Mouse (Mus musculus) forebrain, embryonic 12.5 days (tissue): Measurements from ENCODE around the gene Dpp7. TPM values are rescaled to one million over a fixed set of nuclear protein-coding genes. Genes with fewer than 3 reads are reported as not detected.

Experiments
- ATAC-seq: fragments of 200-750 bp; cut with Nextera tagmentation; 2 replicates; pipeline ENCODE4 v1.8.0; 2017; ENCODE audit warnings: moderate TSS enrichment; ENCODE audit not compliant: low FRiP score
- H3K27ac ChIP-seq: fragments of 300-500 bp; sonication (generic); 2 replicates; pipeline ENCODE4 v1.5.1; 2016; ENCODE audit warnings: mild to moderate bottlenecking
- H3K27me3 ChIP-seq: fragments of 300-500 bp; sonication (generic); 2 replicates; pipeline ENCODE4 v1.6.1; 2016; ENCODE audit warnings: mild to moderate bottlenecking
- H3K36me3 ChIP-seq: fragments of 300-500 bp; sonication (generic); replicated peaks from 2 replicates; pipeline ENCODE4 v1.6.1; 2016; ENCODE audit warnings: mild to moderate bottlenecking
- H3K4me1 ChIP-seq: fragments of 300-500 bp; sonication (generic); 2 replicates; pipeline ENCODE4 v1.6.1; 2016
- H3K4me2 ChIP-seq: fragments of 300-500 bp; sonication (generic); 2 replicates; pipeline ENCODE4 v1.6.1; 2016; ENCODE audit warnings: mild to moderate bottlenecking, moderate library complexity
- H3K4me3 ChIP-seq: fragments of 300-500 bp; sonication (generic); replicated peaks from 2 replicates; pipeline ENCODE4 v1.5.1; 2016; ENCODE audit warnings: mild to moderate bottlenecking
- H3K9ac ChIP-seq: fragments of 300-500 bp; sonication (generic); 2 replicates; pipeline ENCODE4 v1.6.1; 2016; ENCODE audit warnings: mild to moderate bottlenecking
- H3K9me3 ChIP-seq: fragments of 300-500 bp; sonication (generic); 2 replicates; pipeline ENCODE4 v1.6.1; 2016
- WGBS: fragments of 180-500 bp; shearing (Covaris S2); methylation state at CpG from one replicate; pipeline ENCODE4 v1.1.7; 2016; 5-methylcytosine and 5-hydroxymethylcytosine counted together
- polyA plus RNA-seq: library from polyadenylated mRNA; unstranded; fragments of >200 nt; fragmentation: Nextera tagmentation; extraction: Ambion mirVana; gene quantifications from 2 replicates; pipeline ENCODE4 v1.2.1, GENCODE M21; 2016

The Dpp7 gene
- polyA plus RNA-seq, 1 experiment from 2014 or later, result 18.0 TPM

DNA sequence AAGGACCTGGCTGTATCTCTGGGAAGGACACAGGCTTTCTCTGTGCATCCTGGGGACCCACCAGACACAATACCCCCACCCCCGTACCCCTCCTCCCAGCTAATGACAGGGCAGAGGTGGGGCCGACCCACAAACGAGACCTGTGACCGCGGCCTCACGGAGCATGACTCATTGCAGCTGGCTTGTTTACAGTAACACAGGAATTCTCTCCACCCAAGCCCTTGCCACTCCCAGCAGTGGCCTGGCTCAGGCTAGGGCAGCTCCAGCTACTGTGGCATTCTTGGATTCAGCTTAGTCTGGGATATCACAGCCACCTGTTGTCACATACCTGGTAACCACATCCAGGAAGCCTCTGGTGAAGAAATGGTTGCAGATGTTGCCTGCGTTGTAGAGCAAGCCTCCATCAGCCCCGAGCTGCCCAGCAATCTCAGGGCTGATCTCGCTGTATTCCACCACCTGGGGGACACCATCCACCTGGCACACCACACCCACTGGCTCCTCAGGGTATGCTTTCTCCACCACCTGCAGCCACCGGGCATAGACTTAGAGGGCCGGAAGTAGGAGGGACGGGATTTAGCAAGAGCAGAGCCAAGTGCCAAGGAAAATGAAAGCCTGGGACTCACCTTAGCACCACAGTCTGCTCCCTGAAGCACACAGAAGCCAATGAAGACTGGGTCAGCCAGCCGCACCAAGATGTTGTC, 7.5 kb upstream of the Dpp7 start:
- peaks cover 11% of the 10 kb centered on the region for H3K4me1 ChIP-seq
- no peak overlapping the region for H3K27ac ChIP-seq
- WGBS, result 66% methylated on average over 13 of the region's 13 CpGs
- H3K4me2 ChIP-seq, result no peak overlapping the region
- H3K36me3 ChIP-seq, result no peaks in the 10 kb centered on the region
- no peak for ATAC-seq
- H3K27me3 ChIP-seq, result peaks cover 52% of the 10 kb centered on the region
- no peak overlapping the region for H3K4me3 ChIP-seq
- H3K9me3 ChIP-seq, result no peaks in the 10 kb centered on the region
- H3K9ac ChIP-seq, result no peak overlapping the region

- Histone ChIP-seq H3K27me3 (peaks cover 22% of the 10 kb centered on the region), H3K36me3 (no peaks in the 10 kb centered on the region), H3K4me3 (no peak overlapping the region), H3K9ac (no peak overlapping the region), H3K9me3 (no peaks in the 10 kb centered on the region), H3K27ac (no peak overlapping the region), H3K4me2 (no peak overlapping the region), H3K4me1 (peaks cover 22% of the 10 kb centered on the region)
- WGBS, result 81% methylated on average over 4 of the region's 4 CpGs
- no peak for ATAC-seq
These were observed 3.7 kb upstream of the Dpp7 start for GRCm38 (mm10) chr2:25359848-25360247.

DNA sequence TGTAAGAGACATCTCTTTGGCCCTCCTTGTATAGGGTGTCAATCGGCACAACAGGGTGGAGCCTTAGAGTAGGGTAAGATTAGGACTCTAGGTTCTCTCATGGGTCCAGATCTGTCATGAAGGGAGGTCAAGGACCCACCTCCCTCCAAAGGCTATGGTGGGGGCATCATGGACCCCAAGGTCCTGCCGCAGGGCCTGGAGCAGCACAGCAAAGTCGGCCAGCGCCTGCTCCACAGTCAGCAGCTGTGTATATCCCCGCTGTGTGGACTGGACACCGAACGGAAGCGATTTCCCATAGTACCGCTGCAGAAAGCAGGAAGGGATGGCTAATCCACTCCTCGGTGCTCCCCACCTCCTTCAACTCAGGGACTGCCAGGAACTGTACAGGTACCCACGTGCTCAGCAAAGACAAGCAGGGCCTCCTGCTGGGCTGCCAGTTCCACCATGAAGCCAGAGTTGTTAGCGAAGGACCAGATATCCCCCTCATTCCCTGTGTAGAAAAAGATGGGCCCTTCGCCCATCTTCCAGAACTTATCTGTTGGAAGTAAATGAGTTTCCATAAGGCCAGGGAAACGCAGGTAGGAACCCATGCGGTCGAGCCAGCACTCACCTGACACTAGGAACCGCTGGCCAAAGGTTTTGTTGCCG, 616 bp downstream of the Dpp7 start:
- 38% methylated on average over 18 of the region's 18 CpGs for WGBS
- H3K36me3 ChIP-seq, result peaks cover 32% of the 10 kb centered on the region
- peak; percentile 4; the same call in 1 of the 2 replicates for ATAC-seq
- no peaks in the 10 kb centered on the region for H3K27me3 ChIP-seq
- H3K9me3 ChIP-seq, result no peaks in the 10 kb centered on the region
- no peak overlapping the region for H3K27ac ChIP-seq
- peaks cover 21% of the 10 kb centered on the region for H3K4me1 ChIP-seq
- H3K4me2 ChIP-seq, result peak overlapping the region; percentile 85
- H3K9ac ChIP-seq, result peak overlapping the region; percentile 62
- peak overlapping the region; percentile 51 for H3K4me3 ChIP-seq

DNA sequence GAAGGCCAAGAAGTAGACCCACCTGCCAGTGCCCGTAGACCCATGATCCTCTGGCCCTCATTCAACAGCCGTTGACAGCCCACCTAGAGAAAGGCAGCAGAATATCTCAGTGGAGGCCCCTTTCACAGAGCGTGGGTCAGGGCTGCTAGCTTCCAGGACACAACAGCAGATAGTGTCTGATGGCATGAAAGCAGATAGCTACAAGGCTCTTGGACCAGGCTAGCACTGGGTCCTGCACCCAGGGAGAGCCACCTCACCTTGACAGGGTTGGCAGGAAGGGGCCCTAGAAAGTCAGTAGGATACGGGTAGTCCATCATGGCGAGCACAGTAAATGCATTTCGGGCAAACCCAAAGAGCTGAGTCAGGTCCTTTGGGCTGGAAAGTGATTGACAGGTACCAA, 1.9 kb downstream of the Dpp7 start:
- H3K27me3 ChIP-seq, result no peaks in the 10 kb centered on the region
- peaks cover 46% of the 10 kb centered on the region for H3K36me3 ChIP-seq
- H3K4me3 ChIP-seq, result no peak overlapping the region
- H3K4me1 ChIP-seq, result peaks cover 21% of the 10 kb centered on the region
- ATAC-seq, result no peak
- H3K9me3 ChIP-seq, result no peaks in the 10 kb centered on the region
- no peak overlapping the region for H3K9ac ChIP-seq
- 86% methylated on average over 6 of the region's 6 CpGs for WGBS
- no peak overlapping the region for H3K27ac ChIP-seq
- no peak overlapping the region for H3K4me2 ChIP-seq

DNA sequence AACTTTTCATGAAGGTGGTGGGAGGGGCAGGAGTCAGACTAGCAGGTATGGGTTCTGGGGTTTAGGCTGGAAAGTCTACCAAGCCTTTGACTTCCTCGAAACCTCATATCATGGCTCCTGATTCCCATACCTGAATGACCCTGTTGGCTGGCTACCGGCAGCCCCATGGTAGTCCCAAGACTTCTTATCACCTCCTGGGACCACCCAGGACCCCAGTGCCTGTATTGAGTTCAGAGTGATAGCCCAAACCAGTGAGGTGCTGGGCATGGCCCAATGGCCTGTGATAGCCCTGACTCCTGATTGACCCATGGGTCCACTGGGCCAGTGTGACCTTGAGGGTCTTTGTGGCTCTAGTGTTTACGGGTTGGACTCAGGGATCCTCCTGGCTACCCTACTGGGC, 5.5 kb downstream of the Dpp7 start:
- peaks cover 10% of the 10 kb centered on the region for H3K4me1 ChIP-seq
- H3K27ac ChIP-seq, result no peak overlapping the region
- H3K4me3 ChIP-seq, result no peak overlapping the region
- peaks cover 79% of the 10 kb centered on the region for H3K36me3 ChIP-seq
- H3K27me3 ChIP-seq, result no peaks in the 10 kb centered on the region
- H3K9me3 ChIP-seq, result no peaks in the 10 kb centered on the region
- WGBS, result 93% methylated on average over 3 of the region's 3 CpGs
- no peak for ATAC-seq
- no peak overlapping the region for H3K9ac ChIP-seq
- no peak overlapping the region for H3K4me2 ChIP-seq

DNA sequence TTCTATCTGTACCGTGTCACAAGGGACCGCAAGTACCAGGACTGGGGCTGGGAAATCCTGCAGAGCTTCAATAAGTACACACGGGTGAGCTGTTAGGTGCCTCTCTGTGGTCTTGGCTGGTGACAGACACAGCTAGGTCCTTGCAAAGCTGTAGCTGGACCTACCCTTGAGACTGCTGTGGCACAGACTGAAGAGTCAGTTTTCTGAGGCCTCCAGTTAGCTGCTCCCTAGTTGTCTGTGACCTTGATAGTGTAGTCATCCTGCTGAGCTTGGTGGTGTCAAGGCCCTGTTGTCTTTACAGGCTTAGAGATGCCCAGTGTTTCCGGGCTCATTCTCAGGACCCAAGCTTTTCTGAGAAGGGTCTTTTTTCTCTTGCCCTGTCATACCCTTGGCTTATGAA, 6.7 kb downstream of the Dpp7 start:
- Histone ChIP-seq H3K9ac (no peak overlapping the region), H3K27ac (no peak overlapping the region), H3K4me3 (no peak overlapping the region), H3K4me2 (no peak overlapping the region), H3K4me1 (no peaks in the 10 kb centered on the region), H3K9me3 (no peaks in the 10 kb centered on the region), H3K36me3 (peaks cover 91% of the 10 kb centered on the region), H3K27me3 (no peaks in the 10 kb centered on the region)
- ATAC-seq, result no peak
- WGBS, result 89% methylated on average over 4 of the region's 4 CpGs

DNA sequence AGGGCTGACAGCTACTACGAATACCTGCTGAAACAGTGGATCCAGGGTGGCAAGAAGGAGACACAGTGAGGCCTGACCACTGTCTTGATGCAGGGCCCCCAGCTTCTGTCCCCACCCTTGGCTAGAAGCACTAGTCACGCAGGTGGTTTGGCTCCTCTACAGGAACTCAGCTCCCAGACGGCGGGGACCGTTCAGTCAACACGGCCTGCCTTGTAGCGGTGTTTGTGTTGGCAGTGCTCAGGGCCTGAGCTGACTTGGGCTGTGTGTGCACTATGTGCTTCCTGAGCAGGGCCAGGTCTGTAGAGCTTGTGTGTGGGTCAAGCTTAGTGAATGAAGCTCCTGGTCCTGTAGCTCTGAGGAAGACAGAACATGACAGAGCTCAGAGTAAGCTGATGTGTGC, 8.0 kb downstream of the Dpp7 start:
- no peak for ATAC-seq
- Histone ChIP-seq H3K27me3 (no peaks in the 10 kb centered on the region), H3K9ac (no peak overlapping the region), H3K4me1 (no peaks in the 10 kb centered on the region), H3K27ac (no peak overlapping the region), H3K4me2 (no peak overlapping the region), H3K36me3 (peaks cover 98% of the 10 kb centered on the region), H3K4me3 (no peak overlapping the region), H3K9me3 (no peaks in the 10 kb centered on the region)
- WGBS, result 93% methylated on average over 7 of the region's 7 CpGs

GRCm38 (mm10) chr2:25338303-25338702, 17.9 kb downstream of the Dpp7 start:
- no peaks in the 10 kb centered on the region for H3K27me3 ChIP-seq
- no peaks in the 10 kb centered on the region for H3K9me3 ChIP-seq
- ATAC-seq, result no peak
- 96% methylated on average over 6 of the region's 6 CpGs for WGBS
- H3K4me3 ChIP-seq, result no peak overlapping the region
- no peak overlapping the region for H3K9ac ChIP-seq
- H3K4me1 ChIP-seq, result peaks cover 5% of the 10 kb centered on the region
- no peak overlapping the region for H3K4me2 ChIP-seq
- H3K36me3 ChIP-seq, result peaks cover 88% of the 10 kb centered on the region
- H3K27ac ChIP-seq, result no peak overlapping the region

DNA sequence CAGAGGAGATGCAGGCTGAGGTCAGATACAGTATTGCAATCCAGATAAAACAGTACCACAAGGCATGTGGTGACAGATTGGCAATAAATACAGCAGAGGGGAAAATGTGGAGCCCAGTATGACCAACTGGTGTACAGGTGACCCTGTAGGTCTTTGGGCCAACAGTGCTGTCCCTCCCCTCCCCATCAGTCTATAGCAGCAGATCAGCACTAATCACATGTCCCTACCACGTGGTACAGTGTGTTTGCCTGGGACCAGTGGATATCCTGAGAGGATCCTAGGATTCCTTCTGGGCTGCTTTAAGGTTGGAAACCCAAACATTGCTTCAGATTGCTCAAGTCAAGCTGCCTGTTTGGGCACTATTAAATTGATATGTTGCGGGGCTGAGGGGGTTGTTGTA, 22.6 kb downstream of the Dpp7 start:
- Histone ChIP-seq H3K36me3 (peaks cover 48% of the 10 kb centered on the region), H3K9me3 (no peaks in the 10 kb centered on the region), H3K27ac (no peak overlapping the region), H3K4me1 (peaks cover 15% of the 10 kb centered on the region), H3K4me2 (peak overlapping the region; percentile 92), H3K27me3 (no peaks in the 10 kb centered on the region), H3K4me3 (peak overlapping the region; percentile 89), H3K9ac (peak overlapping the region; percentile 87)
- no peak for ATAC-seq
- WGBS, result 88% methylated on average over 2 of the region's 2 CpGs

DNA sequence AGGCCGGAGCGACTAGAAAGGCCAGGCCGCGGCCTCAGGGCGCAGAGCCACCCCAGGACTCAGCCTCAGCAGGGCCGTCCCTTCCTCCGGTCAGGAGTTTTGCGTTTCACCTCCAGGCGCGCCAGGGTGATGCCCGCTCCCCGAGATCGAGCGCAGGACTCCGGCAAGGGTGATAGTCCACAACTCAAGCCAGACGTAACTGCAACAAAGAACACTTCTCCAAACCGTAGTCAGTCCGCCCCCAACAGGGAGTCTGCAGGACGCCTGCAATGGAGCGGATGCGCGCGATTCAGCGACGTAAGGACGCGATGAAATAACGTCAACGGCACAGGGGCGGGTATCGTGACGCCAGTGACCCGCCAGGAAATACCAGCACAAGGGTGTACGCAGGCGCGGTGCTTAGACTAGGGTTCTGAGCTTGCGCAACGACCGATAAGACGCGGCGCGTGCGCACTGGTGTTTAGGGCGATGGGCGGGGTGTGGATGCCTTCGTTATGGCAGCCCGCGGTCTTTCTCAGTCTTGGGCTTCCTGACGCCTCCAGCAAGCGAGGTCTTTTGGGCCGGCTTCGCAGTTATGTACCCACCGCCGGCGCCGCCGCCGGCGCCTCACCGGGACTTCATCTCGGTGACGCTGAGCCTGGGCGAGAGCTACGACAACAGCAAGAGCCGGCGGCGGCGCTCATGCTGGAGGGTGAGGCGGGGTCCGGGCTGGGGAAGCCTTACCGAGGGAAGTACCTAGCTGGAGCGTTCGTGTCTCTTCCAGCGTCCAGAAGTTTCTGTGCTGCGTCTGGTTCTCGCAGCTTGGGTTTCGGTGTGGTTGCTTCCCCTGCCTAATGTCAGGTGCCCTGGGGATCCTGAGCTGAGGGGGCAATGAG, 23.6 kb downstream of the Dpp7 start, which contains the start of gene Man1b1:
Gene Man1b1, plus strand, starts transcription at position 53 of the 875 bp plus-strand sequence.
- H3K9me3 ChIP-seq, result no peaks in the 10 kb centered on the region
- under 1% methylated on average over 78 of the region's 78 CpGs for WGBS
- peak within 1 kb of the TSS; percentile 92 for H3K4me2 ChIP-seq
- H3K4me1 ChIP-seq, result peaks cover 15% of the 10 kb centered on the region
- ATAC-seq, result peak; percentile 98
- H3K27ac ChIP-seq, result peak within 1 kb of the TSS; percentile 79
- no peaks in the 10 kb centered on the region for H3K27me3 ChIP-seq
- H3K4me3 ChIP-seq, result peak within 1 kb of the TSS; percentile 89
- peak within 1 kb of the TSS; percentile 88 for H3K9ac ChIP-seq
- peaks cover 38% of the 10 kb centered on the region for H3K36me3 ChIP-seq

GRCm38 (mm10) chr2:25331470-25331869, 24.7 kb downstream of the Dpp7 start:
- H3K9me3 ChIP-seq, result no peaks in the 10 kb centered on the region
- no peak for ATAC-seq
- H3K36me3 ChIP-seq, result peaks cover 27% of the 10 kb centered on the region
- H3K4me1 ChIP-seq, result peaks cover 15% of the 10 kb centered on the region
- no peaks in the 10 kb centered on the region for H3K27me3 ChIP-seq
- WGBS, result 67% methylated on average over 9 of the region's 9 CpGs
- peak overlapping the region; percentile 89 for H3K4me3 ChIP-seq
- peak overlapping the region; percentile 92 for H3K4me2 ChIP-seq
- H3K9ac ChIP-seq, result peak overlapping the region; percentile 88; the same call in 1 of the 2 replicates
- no peak overlapping the region for H3K27ac ChIP-seq

DNA sequence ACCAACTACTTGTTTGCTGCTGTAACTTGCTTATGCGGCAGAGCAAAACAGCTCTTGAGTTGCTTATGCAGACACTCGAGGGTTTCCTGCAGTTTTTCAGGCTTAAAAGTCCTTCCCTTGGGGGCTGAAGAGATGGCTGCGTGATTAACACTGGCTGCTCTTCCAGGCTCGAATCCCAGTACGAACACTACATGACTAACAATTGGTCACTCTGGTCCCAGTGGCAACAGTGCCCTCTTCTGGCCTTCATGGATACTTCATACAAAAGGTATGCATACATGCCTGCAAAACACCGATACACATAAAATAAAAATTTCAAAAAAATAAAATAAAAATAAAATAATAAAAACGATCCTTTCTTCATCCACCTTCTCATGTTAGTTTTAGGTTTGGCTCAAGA, 27.7 kb downstream of the Dpp7 start:
- Histone ChIP-seq H3K27ac (no peak overlapping the region), H3K4me3 (no peak overlapping the region), H3K9ac (no peak overlapping the region), H3K4me1 (peaks cover 11% of the 10 kb centered on the region), H3K27me3 (0 out of 2 replicates have a peak, but pooled peaks cover 4% of the 10 kb centered on the region), H3K4me2 (no peak overlapping the region), H3K36me3 (no peaks in the 10 kb centered on the region), H3K9me3 (no peaks in the 10 kb centered on the region)
- no peak for ATAC-seq
- WGBS, result 33% methylated on average over 7 of the region's 7 CpGs
